Mouse (Mus musculus) embryonic stem cell, embryonic (primary cell): ENCODE measurements around the gene Dyrk4.

ENCODE experiments used
- CTCF ChIA-PET, 4 experiments: fragments of 300-600 bp in 2 of 4; fragments of 350-600 bp in 2 of 4; sonication (Branson Sonifier 250); formaldehyde crosslinking; loops; one replicate each; lab custom pipeline; 2022; ENCODE audit warnings: inconsistent platforms in 2 of 4; lab: Charles Lee
- POLR2A ChIA-PET, 4 experiments: fragments of 300-600 bp in 2 of 4; fragments of 350-600 bp in 2 of 4; sonication (Branson Sonifier 250); formaldehyde crosslinking; loops; one replicate each; lab custom pipeline; 2022; ENCODE audit warnings: antibody characterized with exemption in 4 of 4, inconsistent platforms in 1 of 4; lab: Charles Lee

Gene Dyrk4

DNA sequence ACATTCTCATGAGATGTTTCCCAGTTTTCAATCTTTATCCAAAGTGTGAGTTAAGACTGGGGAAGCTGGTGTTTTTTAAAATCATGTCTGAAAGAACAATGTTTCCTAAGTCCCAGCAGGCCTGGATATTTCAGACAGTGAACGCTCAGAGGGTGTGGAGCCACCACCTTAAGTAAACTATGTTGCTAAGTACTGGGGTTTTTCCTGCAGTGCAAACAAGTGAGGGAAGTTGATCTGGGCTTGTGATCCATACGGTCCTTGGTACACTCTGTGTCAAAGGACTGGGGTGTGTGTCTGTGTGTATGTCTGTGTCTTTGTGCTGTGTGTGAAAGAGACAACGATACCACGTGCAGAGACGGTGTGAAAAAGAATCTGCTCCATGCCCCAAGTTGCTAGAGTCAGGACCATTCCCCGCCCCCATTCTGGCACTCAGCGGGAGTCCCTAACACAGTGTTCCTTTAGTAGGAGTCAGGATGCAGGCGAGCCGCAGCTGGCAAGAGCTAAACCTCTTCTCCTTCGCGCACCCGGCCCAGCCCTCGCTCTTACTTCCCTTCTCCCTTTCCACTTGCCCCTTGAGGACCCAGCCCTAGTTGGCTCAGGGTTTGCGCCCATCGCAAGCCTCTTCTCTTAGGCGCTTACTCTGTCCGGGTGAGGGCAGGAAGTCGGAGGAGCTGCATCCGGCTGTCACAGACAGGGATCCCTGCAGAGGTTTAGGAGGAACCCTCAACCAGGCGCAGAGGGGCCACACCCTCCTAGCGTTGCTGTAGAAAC is at the start of gene Dyrk4:
TSS of gene Dyrk4 (minus strand) at position 729 of the 771 bp plus-strand sequence.
- ChIA-PET CTCF (interaction anchor here (0.5 to 1.7 kb wide), 9 partner anchors 13 to 225 kb away, joined by 3 to 11 read pairs (median 4); partner anchors contain the start of genes D6Wsu163e (in 2 of the 4) and Rad51ap1 (in 2 of the 4)), POLR2A (interaction anchor here (0.7 to 1.9 kb wide), 10 partner anchors 17 to 218 kb away, joined by 3 to 7 read pairs (median 3); partner anchors contain the start of genes D6Wsu163e (in 1 of the 4) and Ndufa9 (in 1 of the 4))

DNA sequence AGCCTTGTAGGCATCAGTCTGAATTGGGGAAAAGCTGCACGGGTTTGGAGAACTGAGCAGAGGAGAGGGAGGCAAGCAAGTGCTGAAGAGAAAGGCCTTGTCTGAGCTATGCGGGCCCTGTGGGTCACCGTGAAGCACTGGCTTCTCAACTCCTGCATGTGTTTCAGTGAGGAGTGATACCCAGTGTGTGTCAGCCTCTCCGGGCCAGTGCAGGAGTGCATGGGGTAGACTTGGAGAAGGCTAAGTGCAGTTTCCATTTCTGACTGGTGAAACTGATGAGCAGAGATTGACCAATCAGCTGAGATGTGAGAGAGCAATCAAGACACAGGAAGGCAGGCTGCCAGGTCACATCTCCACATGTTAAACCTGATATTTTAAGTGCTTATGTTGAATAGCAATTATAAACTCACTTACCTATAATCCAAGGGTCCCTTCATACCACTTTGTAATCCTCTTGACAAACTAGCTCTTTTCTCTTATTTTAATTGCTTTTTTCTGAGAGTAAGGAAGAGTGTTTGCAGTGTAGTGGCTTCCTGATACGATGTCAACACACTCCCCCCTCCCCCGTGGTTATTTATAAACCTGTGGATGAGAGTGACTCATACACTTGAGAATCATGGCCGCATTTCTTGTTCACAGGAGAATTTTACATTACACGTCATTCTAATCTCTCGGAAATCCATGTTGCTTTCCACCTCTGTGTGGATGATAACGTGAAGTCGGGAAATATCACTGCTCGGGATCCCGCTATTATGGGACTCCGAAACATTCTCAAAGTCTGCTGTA is 44.8 kb upstream of the Dyrk4 start:
- ChIA-PET POLR2A (interaction anchor here in 1 of 4 experiments (1.3 kb wide), 1 partner anchor 119 kb away, joined by 3 read pairs; no protein-coding TSS in a partner anchor), CTCF (no interaction called here)

DNA sequence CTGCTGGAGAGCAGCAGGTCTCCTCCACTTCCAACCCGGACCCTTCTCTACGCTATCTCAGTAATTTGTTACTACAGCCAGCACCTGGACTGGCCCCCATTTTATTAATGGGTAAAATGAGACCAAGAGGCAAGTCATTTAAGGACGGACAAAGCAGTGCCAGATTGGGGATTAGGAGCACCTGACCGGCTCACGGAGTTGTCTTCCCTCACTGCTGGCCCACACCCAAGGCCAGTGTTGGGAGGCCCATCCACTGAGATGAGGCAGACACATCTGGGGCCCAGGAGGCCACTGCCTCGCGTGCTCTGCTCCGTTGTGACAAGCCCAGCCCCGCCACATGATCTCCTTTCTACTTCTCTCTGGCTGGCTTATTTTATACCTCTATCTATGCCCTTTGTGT is 41.8 kb upstream of the Dyrk4 start:
- ChIA-PET POLR2A (interaction anchor here in 1 of 4 experiments (0.7 kb wide), 1 partner anchor 9 kb away, joined by 3 read pairs; no protein-coding TSS in a partner anchor), CTCF (no interaction called here)

DNA sequence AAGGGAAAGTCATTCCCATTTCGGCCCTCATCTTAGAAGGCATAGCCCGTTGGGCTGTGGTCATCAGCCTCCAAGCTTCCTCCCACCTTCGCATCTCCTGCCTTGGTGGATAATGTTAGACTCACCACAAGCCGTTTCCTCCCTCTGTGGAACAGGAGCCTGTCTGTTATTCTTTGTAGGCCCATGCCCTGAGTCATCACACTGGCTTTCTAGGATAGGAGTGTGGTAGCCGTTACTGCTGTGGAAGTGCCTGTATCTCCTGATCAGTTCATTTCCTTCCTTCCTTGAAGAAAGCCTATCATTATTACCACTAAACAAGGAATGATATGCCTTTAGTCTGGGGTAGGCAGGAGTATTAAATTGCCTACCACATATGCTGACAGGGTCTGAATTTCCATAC is 41.1 kb upstream of the Dyrk4 start:
- CTCF ChIA-PET, result no interaction called here
- POLR2A ChIA-PET, result no interaction called here

DNA sequence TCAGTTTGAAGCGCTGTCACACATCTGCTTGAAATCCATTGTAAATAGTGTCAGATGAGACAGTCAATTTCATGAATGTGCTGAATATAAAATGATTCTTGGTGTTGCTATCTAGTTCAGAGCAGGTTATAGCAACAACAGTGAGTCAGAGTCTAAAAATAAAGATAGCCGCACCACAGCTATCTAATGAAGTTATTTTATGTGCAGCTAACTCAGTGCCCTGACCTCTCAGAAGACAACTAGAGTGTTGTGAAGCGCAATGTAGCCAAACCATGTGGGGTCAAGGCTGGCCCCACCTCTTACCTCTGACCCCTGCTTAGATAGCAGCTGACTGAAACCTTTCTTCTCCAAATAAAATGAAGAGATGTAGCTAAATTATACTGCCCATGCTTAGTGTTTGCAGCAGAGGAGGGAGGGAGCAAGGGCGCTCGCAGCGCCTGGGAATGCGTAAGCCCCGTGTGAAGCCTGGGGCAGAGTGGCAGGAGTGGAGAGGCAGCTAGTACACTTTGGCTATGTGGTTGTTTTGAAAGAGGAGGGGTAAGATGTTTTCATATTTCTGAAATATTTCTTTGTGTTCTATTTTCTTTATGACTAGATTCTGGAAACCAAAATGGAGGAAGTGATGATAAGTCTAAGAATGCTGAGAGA is 39.9 kb upstream of the Dyrk4 start:
- CTCF ChIA-PET, result no interaction called here
- POLR2A ChIA-PET, result no interaction called here

DNA sequence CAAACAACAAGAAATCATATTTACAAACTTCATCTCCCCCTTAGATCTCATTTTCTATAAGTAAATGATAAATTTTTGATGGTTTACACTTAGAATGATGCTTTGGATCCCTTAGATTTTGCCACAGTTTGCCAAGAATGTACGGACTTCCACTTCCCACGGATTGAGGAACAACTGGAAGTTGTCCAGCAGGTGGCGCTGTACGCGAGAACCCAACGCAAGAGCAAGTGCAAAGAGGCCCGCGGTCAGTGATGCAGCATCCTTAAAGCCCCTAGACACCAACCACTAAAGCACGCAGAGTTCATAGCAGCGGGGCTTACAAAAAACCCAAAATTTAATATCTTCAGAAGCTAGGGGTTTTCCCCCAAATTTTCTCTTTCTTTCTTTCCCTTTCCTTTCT is 34.1 kb upstream of the Dyrk4 start:
- POLR2A ChIA-PET, result no interaction called here
- CTCF ChIA-PET, result interaction anchor here in 2 of 4 experiments (0.6 to 1.0 kb wide), 2 partner anchors 79 to 722 kb away, joined by 3 to 4 read pairs; no protein-coding TSS in a partner anchor

DNA sequence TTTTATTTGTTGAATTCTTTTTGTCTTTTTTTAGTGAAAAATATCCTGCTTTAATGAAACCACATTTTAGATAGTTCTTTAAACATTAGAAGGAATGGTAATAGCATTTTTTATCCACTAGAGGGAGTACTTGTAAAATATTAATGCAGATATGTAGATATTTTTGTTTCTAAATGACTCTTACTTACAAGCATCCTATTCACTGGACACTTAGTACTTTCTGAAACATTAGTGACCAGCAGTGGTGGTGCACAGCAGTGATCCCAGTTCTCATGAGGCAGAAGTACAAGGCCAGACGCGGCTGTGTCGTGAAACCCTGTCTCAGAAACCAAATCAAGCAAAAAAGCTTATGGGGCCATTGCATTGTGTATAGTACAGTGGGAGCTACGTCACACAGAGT is 26.7 kb upstream of the Dyrk4 start:
- CTCF ChIA-PET, result interaction anchor here in 3 of 4 experiments (0.6 to 1.7 kb wide), 4 partner anchors 9 to 1212 kb away, joined by 3 to 5 read pairs (median 3); partner anchors contain the start of genes D6Wsu163e (in 1 of the 3) and Rad51ap1 (in 1 of the 3)
- POLR2A ChIA-PET, result no interaction called here

DNA sequence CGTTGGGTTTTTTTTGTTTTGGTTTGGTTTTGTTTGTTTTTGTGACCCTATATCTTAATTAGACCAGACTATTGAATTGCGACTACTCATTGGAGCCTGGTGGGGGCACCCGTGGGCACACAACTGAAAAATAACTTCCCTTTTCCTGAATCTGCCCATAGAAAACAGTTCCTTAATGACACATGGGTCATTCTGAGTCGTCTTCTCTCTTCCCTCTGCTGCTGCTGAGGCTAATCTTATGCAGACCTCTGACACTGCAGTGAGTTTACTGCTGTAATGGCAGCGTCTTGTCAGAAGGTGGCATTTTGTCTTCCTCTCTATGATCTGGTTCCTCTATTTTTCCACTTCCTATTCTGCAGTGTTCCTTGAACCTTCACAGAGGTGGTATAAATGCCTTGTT is 18.8 kb upstream of the Dyrk4 start:
- POLR2A ChIA-PET, result interaction anchor here in 2 of 4 experiments (1.2 to 1.7 kb wide), 4 partner anchors 22 to 169 kb away, joined by 4 to 11 read pairs (median 6); partner anchors contain the start of gene Tigar (in 1 of the 2)

DNA sequence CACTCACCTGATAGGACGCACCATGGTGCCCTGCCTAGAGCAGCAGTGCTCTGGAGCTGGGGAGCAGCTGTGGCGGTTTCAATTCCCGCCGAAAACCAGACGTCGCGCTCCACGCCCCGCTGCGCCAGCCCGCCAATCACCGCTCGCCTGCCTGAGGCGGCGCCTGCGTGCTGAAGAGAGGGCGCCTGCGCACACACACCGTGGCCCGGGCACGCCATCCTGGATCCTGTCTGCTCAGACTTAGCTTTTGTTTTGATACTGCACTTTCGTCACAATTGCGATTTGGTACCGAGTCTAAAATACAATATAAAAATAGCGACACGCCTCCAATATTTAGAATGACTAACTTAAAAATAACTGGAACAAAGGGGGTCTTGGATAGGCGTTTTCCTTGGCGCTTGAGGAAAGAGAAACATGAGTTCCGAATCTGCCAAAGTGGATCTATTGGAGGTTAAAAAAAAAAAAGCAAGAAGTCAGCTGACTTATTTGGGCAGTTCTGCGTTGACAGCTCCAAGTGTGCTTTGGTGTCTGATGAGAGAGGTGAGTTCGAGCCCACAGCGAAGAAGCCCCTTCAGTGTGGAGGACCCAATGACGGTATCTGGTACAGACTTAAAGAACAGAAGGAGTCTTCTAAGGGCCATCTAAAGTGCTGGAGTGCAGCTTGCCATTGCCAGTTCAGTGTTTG is 18.0 kb upstream of the Dyrk4 start, which contains the start of the genes Rad51ap1 and D6Wsu163e:
TSS of gene Rad51ap1 (minus strand) at position 101 of the 685 bp plus-strand sequence.
TSS of gene D6Wsu163e (plus strand) at position 476 of the 685 bp plus-strand sequence.
- ChIA-PET CTCF (interaction anchor here (0.5 to 2.9 kb wide), 29 partner anchors 8 to 514 kb away, joined by 3 to 16 read pairs (median 3); partner anchors contain the start of genes Dyrk4 (in 1 of the 4) and Fgf23 (in 1 of the 4)), POLR2A (interaction anchor here (0.6 to 2.2 kb wide), 29 partner anchors 11 to 181 kb away, joined by 3 to 11 read pairs (median 4); partner anchors contain the start of genes Tigar (in 2 of the 4) and Dyrk4 (in 1 of the 4))

More for the DNA sequence above, 18.8 kb upstream of the Dyrk4 start:
- CTCF ChIA-PET, result interaction anchor here in 2 of 4 experiments (1.0 to 2.9 kb wide), 5 partner anchors 11 to 170 kb away, joined by 3 to 15 read pairs (median 4); no protein-coding TSS in a partner anchor

DNA sequence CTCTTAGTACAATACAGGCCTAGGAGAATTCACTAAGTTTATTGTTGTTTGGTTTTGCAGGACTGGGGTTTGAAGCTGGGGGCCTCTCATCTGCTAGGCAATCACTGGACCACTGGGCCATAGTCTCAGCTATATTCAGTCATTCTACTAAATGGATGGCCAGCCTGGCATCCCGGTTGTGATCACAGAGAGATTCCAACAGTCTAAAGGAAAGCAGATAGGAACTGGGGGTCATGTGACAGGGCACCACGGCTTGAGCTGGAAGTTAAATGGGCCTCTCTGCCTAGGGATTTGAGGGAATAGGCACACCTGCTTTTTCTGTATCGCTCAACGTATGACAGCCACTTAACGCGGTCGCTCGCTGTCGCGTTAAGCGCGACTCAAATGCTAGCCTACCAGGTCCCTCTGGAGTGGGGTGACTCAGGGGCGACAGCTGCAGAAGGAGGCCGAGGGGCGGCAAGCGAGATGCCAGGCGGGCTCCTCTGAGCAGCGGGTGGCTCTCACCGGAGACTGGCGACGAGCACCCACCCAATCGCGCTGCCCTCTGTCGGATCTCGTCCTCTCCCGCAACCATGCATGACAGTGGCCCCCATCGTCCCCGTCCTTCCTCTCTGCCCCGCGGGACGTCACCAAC is 17.3 kb upstream of the Dyrk4 start:
- ChIA-PET POLR2A (interaction anchor here (0.5 to 2.2 kb wide), 31 partner anchors 11 to 636 kb away, joined by 3 to 11 read pairs (median 4); partner anchors contain the start of genes Dyrk4 (in 2 of the 4) and Tigar (in 2 of the 4)), CTCF (interaction anchor here (0.6 to 2.9 kb wide), 32 partner anchors 9 to 514 kb away, joined by 3 to 16 read pairs (median 3); partner anchors contain the start of gene Fgf23 (in 1 of the 4))

DNA sequence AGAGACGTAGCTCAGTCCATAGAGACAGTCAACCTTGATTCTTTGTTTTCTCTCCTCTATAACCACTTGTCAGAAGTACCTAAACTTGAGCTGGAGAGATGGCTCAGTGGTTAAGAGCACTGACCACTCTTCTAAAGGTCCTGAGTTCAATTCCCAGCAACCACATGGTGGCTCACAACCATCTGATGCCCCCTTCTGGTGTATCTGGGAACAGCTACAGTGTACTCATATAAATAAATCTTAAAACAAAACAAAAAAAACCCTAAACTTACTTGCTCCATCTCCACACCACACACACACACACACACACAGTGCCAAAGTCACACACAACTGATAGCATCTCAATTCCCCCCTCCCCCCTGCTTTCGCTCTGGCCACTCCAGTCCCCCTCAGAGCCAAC is 16.4 kb upstream of the Dyrk4 start:
- ChIA-PET POLR2A (interaction anchor here in 3 of 4 experiments (0.6 to 2.2 kb wide), 12 partner anchors 10 to 1823 kb away, joined by 3 to 11 read pairs (median 5); partner anchors contain the start of gene Dyrk4 (in 2 of the 3)), CTCF (interaction anchor here in 3 of 4 experiments (0.5 to 2.9 kb wide), 15 partner anchors 9 to 483 kb away, joined by 3 to 16 read pairs (median 3); no protein-coding TSS in a partner anchor)

DNA sequence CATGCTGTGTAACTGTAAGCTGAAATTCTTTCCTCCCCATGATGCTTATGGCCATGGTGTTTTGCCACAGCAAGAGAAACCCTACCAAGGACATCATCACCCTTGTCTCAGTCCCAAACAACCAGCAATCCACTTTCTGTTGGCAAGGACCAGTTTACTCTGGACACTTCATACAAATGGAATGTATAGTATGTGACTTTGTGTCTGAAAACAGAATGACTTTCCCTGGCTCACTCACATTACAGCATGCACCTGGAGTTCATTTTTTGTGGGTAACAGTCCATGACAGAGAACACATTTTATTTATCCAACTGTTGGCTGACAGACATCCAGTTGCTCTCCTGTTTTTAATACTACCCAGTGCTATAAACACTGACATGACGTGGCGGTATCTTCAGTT is 11.3 kb upstream of the Dyrk4 start:
- ChIA-PET CTCF (no interaction called here), POLR2A (no interaction called here)

DNA sequence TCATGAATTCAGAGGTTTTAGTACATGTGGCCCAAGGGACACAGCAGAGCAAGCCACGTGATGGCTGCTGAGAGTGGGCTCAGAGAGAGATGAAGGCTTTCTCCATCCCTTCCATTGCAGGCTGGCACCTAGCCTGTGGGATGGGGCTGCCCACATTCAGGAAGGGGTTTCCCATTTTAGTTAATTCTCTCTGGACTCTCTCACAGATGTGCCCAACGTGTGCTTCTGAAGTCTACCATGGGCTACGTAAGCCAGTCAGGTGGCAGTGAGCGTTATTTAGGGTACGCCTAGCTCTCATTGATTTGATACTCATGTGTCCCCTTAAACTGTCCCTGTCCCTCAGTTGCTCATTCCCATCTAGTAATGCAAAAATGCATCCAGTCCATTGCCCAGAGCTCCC is 6.7 kb downstream of the Dyrk4 start:
- CTCF ChIA-PET, result interaction anchor here in 1 of 4 experiments (0.6 kb wide), 1 partner anchor 1849 kb away, joined by 3 read pairs; no protein-coding TSS in a partner anchor
- POLR2A ChIA-PET, result interaction anchor here in 2 of 4 experiments (0.5 to 0.8 kb wide), 2 partner anchors 175 to 614 kb away, joined by 3 read pairs; no protein-coding TSS in a partner anchor

DNA sequence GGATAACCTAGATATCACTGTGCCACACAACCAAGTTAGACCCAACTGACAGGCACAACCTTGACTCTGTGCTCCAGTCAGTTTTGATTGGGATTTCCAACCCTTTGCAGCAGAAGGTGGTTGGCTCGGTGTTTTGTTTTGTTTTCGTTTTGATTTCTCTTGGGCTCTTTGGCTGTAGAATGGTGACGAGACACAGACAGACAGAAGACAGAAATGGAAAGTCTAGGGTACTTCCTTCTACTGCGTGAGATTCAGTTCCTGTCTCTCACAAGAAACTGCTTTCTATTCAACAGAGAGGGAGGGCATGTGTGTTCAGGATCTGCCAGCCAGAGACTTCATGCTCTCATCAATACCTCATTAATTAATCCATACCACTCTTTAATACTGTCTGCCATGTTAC is 10.9 kb downstream of the Dyrk4 start:
- ChIA-PET CTCF (no interaction called here), POLR2A (no interaction called here)

DNA sequence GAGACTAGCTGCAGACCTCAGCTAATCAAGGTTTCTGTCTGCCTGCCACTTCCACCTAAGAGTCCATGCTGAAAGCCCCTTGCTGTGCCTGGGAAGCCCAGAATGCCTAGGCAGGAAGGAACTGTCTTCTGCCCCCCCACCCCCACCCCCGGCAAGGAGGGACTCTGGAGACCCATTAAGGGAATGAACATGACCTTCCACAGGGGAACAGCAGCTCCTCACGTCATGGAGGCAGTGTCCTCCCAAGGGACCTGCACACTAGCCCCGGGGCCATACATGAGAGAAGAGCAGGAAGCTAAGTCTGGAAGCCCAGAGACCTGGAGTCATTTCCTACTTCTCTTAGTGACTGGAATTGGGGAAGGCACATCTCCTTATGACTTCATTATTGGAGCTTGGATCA is 13.8 kb downstream of the Dyrk4 start:
- POLR2A ChIA-PET, result interaction anchor here in 1 of 4 experiments (1.0 to 1.2 kb wide), 2 partner anchors 10 to 17 kb away, joined by 3 to 4 read pairs; no protein-coding TSS in a partner anchor
- CTCF ChIA-PET, result interaction anchor here in 1 of 4 experiments (0.7 kb wide), 1 partner anchor 13 kb away, joined by 4 read pairs; no protein-coding TSS in a partner anchor

DNA sequence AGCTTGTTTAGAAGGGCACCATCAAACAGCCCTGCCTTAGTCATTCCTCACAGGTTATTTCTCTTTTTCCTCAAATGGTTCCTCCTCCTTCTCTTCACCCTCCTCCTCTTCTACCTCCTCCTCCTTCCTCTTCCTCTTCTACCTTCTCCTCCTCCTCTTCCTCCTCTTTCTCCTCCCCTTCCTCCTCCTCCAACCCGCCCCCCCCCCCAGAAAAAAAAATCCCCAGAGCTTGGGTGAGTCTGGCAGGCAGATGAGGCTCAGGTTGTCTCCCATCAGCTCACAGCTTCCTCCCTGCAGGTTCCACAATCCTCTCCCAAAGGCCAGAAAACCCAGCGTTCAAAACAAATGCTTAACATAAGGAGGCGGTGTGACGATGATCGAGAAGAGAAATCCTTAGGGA is 14.3 kb downstream of the Dyrk4 start:
- CTCF ChIA-PET, result interaction anchor here in 2 of 4 experiments (0.5 to 0.6 kb wide), 2 partner anchors 129 to 166 kb away, joined by 5 read pairs; no protein-coding TSS in a partner anchor
- POLR2A ChIA-PET, result interaction anchor here in 1 of 4 experiments (1.0 to 1.2 kb wide), 2 partner anchors 9 to 17 kb away, joined by 3 to 4 read pairs; no protein-coding TSS in a partner anchor
